In the genomic region with DNA sequence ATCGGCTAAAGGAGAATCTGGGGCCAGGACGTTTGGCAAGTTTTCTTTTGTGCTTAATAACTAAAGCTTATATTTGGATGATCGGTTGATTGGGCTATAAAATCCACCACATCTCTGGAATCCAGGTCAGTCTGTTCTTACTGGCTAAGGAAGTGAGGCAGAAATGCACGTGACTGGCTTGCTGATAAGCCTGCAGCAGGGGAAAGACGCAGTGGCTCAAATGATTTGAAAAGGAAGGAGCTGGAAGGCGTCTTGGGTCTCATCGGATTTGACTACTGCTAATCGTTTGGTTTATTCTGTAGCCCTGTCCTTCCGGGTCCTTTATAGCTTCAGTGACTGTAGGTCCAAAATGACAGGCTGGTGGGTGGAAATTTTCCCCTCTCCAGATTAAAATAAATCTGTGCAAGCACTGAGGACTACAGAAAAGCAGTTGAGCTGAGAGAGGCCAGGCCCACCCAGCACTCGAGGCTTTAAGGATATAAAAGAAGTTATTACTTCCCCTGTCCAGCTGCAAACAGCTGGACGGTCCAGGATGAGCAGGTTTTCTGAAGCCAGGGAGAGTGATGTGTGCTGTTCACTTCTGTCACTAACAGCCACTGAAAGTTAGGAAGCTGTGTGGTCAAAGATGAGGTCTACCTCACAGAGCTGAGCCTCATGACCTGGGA, we compare ENCODE assay signal across 10 mouse cellular contexts. TPM values are rescaled to one million over a fixed set of nuclear protein-coding genes. Genes with fewer than 3 reads are reported as not detected.
DNase-seq lines count a peak whose midpoint lies in the region; ATAC-seq and TF ChIP-seq lines count a peak whose summit lies in the region.
"Had no signal": no experiment of that assay in that cellular context is flagged by ENCODE, and none has a peak within 500 bp of the region (broad histone marks: within the 10 kb centered on the region; RNA-seq: fewer than 3 reads in every experiment).

No protein-coding gene starts in this region.

- DNase-seq in kidney, adult 9 months, result peak; percentile 23
- peak; percentile 53 for DNase-seq in retina, adult 2 months (ENCODE audit: low read depth, low spot score)
- DNase-seq in spleen, adult 18-20 months, result no peak

- H3K27me3 ChIP-seq in kidney, embryonic 14.5 days (ENCODE audit: control insufficient read depth, insufficient read depth, low read length), result no peaks in the 10 kb centered on the region; the same call in 1 of the 2 replicates
- H3K27me3 ChIP-seq in heart, embryonic 13.5 days (replicated peaks), result no peaks in the 10 kb centered on the region
- H3K27me3 ChIP-seq in intestine, postnatal 0 days (replicated peaks; ENCODE audit: control insufficient read depth, insufficient read depth, low read length), result no peaks in the 10 kb centered on the region; the same call in 1 of the 2 replicates
- H3K27me3 ChIP-seq in kidney, embryonic 15.5 days, result no peaks in the 10 kb centered on the region

- H3K4me1 ChIP-seq in kidney, embryonic 14.5 days (ENCODE audit: control insufficient read depth, insufficient read depth, low read length), result 0 out of 2 replicates have a peak, but pooled peaks cover 3% of the 10 kb centered on the region
- H3K4me1 ChIP-seq in heart, embryonic 13.5 days, result peaks cover 14% of the 10 kb centered on the region
- H3K4me1 ChIP-seq in intestine, postnatal 0 days (replicated peaks; ENCODE audit: control insufficient read depth, insufficient read depth, low read length), result peaks cover 9% of the 10 kb centered on the region; the same call in 1 of the 2 replicates
- H3K4me1 ChIP-seq in kidney, embryonic 15.5 days, result peaks cover 17% of the 10 kb centered on the region
- H3K4me1 ChIP-seq: megakaryocyte, embryonic 14.5 days had no signal

- no peak for ATAC-seq in kidney, embryonic 14.5 days (ENCODE audit: low FRiP score, low TSS enrichment)
- no peak for ATAC-seq in heart, embryonic 13.5 days (ENCODE audit: extremely low read depth, insufficient number of reproducible peaks, low FRiP score, low TSS enrichment)
- ATAC-seq in intestine, postnatal 0 days, result peak; percentile 29; the same call in 1 of the 2 replicates
- no peak for ATAC-seq in megakaryocyte, adult 5-6 weeks (ENCODE audit: poor library complexity, severe bottlenecking)
- ATAC-seq in kidney, embryonic 15.5 days (replicated peaks; ENCODE audit: low FRiP score), result no peak

- H3K9me3 ChIP-seq in kidney, embryonic 14.5 days (ENCODE audit: control insufficient read depth, low read length), result no peaks in the 10 kb centered on the region
- no peaks in the 10 kb centered on the region for H3K9me3 ChIP-seq in heart, embryonic 13.5 days
- H3K9me3 ChIP-seq in intestine, postnatal 0 days (ENCODE audit: control insufficient read depth), result no peaks in the 10 kb centered on the region
- H3K9me3 ChIP-seq in kidney, embryonic 15.5 days (replicated peaks), result no peaks in the 10 kb centered on the region
- H3K9me3 ChIP-seq: G1E; megakaryocyte, embryonic 14.5 days had no signal

- WGBS in kidney, embryonic 14.5 days, result 62% methylated on average over 11 of the region's 11 CpGs
- 34% methylated on average over 11 of the region's 11 CpGs for WGBS in heart, embryonic 13.5 days
- WGBS in intestine, postnatal 0 days, result 14% methylated on average over 11 of the region's 11 CpGs
- 53% methylated on average over 11 of the region's 11 CpGs for WGBS in kidney, embryonic 15.5 days

- no peaks in the 10 kb centered on the region for H3K36me3 ChIP-seq in kidney, embryonic 14.5 days (ENCODE audit: control insufficient read depth, insufficient read depth, low read length)
- no peaks in the 10 kb centered on the region for H3K36me3 ChIP-seq in heart, embryonic 13.5 days
- no peaks in the 10 kb centered on the region for H3K36me3 ChIP-seq in intestine, postnatal 0 days (ENCODE audit: control insufficient read depth, insufficient read depth)
- H3K36me3 ChIP-seq in kidney, embryonic 15.5 days, result no peaks in the 10 kb centered on the region
- H3K36me3 ChIP-seq: G1E had no signal

- no peak for TF ChIP-seq CTCF in intestine, postnatal 0 days (IDR thresholded peaks at IDR 0.05; ENCODE audit: low read depth)

- H3K9ac ChIP-seq in kidney, embryonic 14.5 days (ENCODE audit: low read depth, low read length), result no peak overlapping the region
- peak overlapping the region; percentile 28; the same call in 1 of the 2 replicates for H3K9ac ChIP-seq in heart, embryonic 13.5 days
- no peak overlapping the region for H3K9ac ChIP-seq in intestine, postnatal 0 days (ENCODE audit: low read depth, low read length)
- no peak overlapping the region for H3K9ac ChIP-seq in kidney, embryonic 15.5 days

- no peak overlapping the region for H3K27ac ChIP-seq in kidney, embryonic 14.5 days (ENCODE audit: low read depth, low read length)
- H3K27ac ChIP-seq in heart, embryonic 13.5 days (replicated peaks), result 0 out of 2 replicates have a peak overlapping the region, but pooled peaks have one; percentile 28
- H3K27ac ChIP-seq in intestine, postnatal 0 days (ENCODE audit: low read depth, low read length), result no peak overlapping the region
- no peak overlapping the region for H3K27ac ChIP-seq in kidney, embryonic 15.5 days

- H3K4me3 ChIP-seq in kidney, embryonic 14.5 days (ENCODE audit: low read length), result no peak overlapping the region
- no peak overlapping the region for H3K4me3 ChIP-seq in heart, embryonic 13.5 days
- no peak overlapping the region for H3K4me3 ChIP-seq in intestine, postnatal 0 days (ENCODE audit: low read depth, low read length)
- no peak overlapping the region for H3K4me3 ChIP-seq in kidney, embryonic 15.5 days (replicated peaks)
- H3K4me3 ChIP-seq: megakaryocyte, embryonic 14.5 days had no signal

- H3K4me2 ChIP-seq in kidney, embryonic 14.5 days (replicated peaks; ENCODE audit: low read depth, low read length), result no peak overlapping the region
- peak overlapping the region; percentile 31 for H3K4me2 ChIP-seq in heart, embryonic 13.5 days
- no peak overlapping the region for H3K4me2 ChIP-seq in intestine, postnatal 0 days (replicated peaks; ENCODE audit: low read depth)
- no peak overlapping the region for H3K4me2 ChIP-seq in kidney, embryonic 15.5 days

RNA-seq across cellular contexts. Expression of a gene that starts 57.7 kb away (rescaled TPM):
- 0.57 and 1.1 TPM in 2 replicates for polyA plus RNA-seq in kidney, embryonic 14.5 days (2014; fragmentation: Nextera tagmentation; extraction: Ambion mirVana)
- 0.47 and 0.52 TPM in 2 replicates for polyA plus RNA-seq in heart, embryonic 13.5 days (2015; fragmentation: Nextera tagmentation; extraction: Ambion mirVana)
- polyA plus RNA-seq in intestine, postnatal 0 days (2015; fragmentation: Nextera tagmentation; extraction: Ambion mirVana), result 0.09 and 0.10 TPM in 2 replicates
- total RNA-seq in megakaryocyte, adult 5-6 weeks (2015), result not detected in 2 replicates
- not detected in 2 replicates for total RNA-seq in megakaryocyte, adult 5-6 weeks (2017)
- polyA plus RNA-seq in kidney, embryonic 15.5 days (2015; fragmentation: Nextera tagmentation; extraction: Ambion mirVana), result 0.86 and 1.2 TPM in 2 replicates
- polyA plus RNA-seq: G1E had no signal

Comparison
In these comparisons a context has a peak if more than half of its experiments do, and no peak if none do; other contexts are left out.
1. DNase-seq: peak in kidney, adult 9 months (single experiment) and retina, adult 2 months (single experiment); none in spleen, adult 18-20 months (0 of 2).